Mouse (Mus musculus): Measurements from ENCODE around the gene Pnma1. TPM values are rescaled to one million over a fixed set of nuclear protein-coding genes. Genes with fewer than 3 reads are reported as not detected.
A peak's percentile ranks its signal among the peaks of the same experiment; 100 is the strongest.

Pnma1 gene
- total and polyA plus RNA-seq, 2 experiments from 2014 or later: 0.31 TPM; not detected in 1

DNA sequence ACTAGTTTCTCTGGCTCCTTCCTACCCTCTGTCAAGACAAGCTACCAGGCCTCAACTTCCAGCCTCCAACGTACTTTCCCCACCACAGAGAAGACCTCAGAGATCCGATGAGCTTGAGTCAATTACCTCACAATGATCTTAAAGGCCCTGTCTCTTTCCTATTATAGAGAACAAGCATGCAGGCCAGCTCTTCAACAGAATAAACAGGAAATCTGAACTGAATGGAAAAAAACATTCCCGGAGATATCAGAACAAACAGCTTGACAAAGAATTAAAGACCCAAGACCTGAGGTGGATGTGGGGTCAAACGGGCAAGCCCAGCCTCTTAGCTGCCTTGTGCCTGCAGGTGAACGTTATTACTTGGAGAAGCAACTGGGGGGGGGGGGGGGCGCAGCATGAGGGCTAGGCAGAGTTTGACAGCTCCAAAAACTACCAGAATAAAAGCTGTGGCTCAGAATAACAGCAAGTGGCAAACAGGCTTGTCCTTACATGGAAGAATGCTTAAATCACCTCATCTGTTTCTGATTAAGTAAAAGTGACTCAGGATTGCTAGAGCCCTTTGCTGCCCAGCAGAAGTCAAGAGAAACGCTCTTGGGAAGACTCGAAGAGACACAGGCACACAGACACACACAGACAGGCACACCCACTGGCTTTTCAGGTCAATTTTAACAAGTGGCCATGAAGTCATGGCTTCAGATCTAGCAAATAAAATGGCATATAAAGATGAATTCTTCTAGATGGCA, 17.5 kb upstream of the Pnma1 start:
- Histone ChIP-seq H3K4me1 (ENCODE audit: control insufficient read depth, insufficient read depth) (no peaks in the 10 kb centered on the region), H3K9me3 (replicated peaks; ENCODE audit: control insufficient read depth, low read length) (no peaks in the 10 kb centered on the region), H3K27ac (ENCODE audit: low read depth) (peak overlapping the region; percentile 57; the same call in 1 of the 2 replicates), H3K4me2 (ENCODE audit: low read depth, low read length) (no peak overlapping the region), H3K27me3 (ENCODE audit: control insufficient read depth, insufficient read depth, low read length) (no peaks in the 10 kb centered on the region), H3K4me3 (ENCODE audit: low read depth, low read length) (no peak overlapping the region), H3K9ac (replicated peaks; ENCODE audit: low read depth, low read length) (no peak overlapping the region), H3K36me3 (replicated peaks; ENCODE audit: control insufficient read depth, insufficient read depth, low read length) (peaks cover 13% of the 10 kb centered on the region)
- ATAC-seq (ENCODE audit: insufficient read depth, low read depth) (no peak), DNase-seq (ENCODE audit: low spot score) (no peak)
- TF ChIP-seq CTCF (IDR thresholded peaks at IDR 0.05; ENCODE audit: low read depth) (no peak), EP300 (IDR thresholded peaks at IDR 0.05; ENCODE audit: low read depth) (no peak)
- 45% methylated on average over 8 of the region's 8 CpGs for WGBS

DNA sequence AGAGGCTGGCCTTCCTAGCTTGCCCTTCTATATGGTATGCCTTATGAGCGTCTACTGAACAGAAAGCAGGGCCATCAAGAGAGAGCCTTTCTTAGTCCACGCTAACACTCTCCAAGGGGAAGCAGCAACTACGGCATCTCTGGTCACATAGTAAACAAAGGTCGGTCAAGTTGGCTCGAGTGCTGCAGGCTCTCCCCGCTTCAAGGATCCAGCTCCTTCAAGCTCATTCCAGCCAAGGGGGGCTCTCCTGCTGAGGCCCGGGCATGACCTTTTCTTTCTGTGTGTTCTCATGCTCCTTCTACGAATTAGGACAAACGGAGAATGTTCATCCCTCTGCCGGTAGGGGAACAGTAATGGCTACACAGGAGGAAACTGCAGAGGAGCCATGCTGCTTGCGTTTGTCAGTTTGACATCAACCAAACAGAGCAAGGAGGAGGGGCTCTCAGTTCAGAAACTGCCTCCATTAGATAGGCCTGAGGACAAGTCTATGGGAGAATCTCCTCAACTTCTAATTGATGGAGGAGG, 15.4 kb upstream of the Pnma1 start:
- H3K27me3 ChIP-seq (ENCODE audit: control insufficient read depth, insufficient read depth, low read length): no peaks in the 10 kb centered on the region
- H3K9ac ChIP-seq (replicated peaks; ENCODE audit: low read depth, low read length): no peak overlapping the region
- DNase-seq (ENCODE audit: low spot score) (no peak), ATAC-seq (ENCODE audit: insufficient read depth, low read depth) (no peak)
- no peaks in the 10 kb centered on the region for H3K4me1 ChIP-seq (ENCODE audit: control insufficient read depth, insufficient read depth)
- 84% methylated on average over 11 of the region's 11 CpGs for WGBS
- no peak overlapping the region for H3K27ac ChIP-seq (ENCODE audit: low read depth)
- H3K9me3 ChIP-seq (replicated peaks; ENCODE audit: control insufficient read depth, low read length): no peaks in the 10 kb centered on the region
- H3K4me2 ChIP-seq (ENCODE audit: low read depth, low read length): no peak overlapping the region
- TF ChIP-seq CTCF (IDR thresholded peaks at IDR 0.05; ENCODE audit: low read depth): no peak
- TF ChIP-seq EP300 (IDR thresholded peaks at IDR 0.05; ENCODE audit: low read depth): no peak
- peaks cover 25% of the 10 kb centered on the region for H3K36me3 ChIP-seq (replicated peaks; ENCODE audit: control insufficient read depth, insufficient read depth, low read length)
- no peak overlapping the region for H3K4me3 ChIP-seq (ENCODE audit: low read depth, low read length)

DNA sequence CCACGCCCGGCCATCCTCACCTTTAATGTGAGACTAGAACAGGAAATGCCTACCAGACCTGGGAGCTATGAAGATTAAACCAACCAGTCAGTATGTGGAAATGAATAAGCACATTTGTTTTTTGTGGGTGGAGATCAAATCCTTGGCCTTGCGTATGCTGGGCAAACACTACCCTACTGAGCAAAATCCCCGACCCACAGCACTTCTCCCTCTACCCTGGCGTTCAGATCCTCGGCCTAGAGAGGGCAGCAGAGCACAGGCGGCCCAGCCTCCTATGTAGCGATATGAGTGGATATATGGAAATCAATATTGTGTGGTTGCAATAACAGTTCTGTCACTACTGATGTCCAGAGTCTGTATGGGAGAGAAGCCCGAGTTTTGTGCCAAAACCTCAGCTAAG, 14.8 kb upstream of the Pnma1 start:
- H3K9me3 ChIP-seq (replicated peaks; ENCODE audit: control insufficient read depth, low read length): no peaks in the 10 kb centered on the region
- H3K4me3 ChIP-seq (ENCODE audit: low read depth, low read length): no peak overlapping the region
- H3K27me3 ChIP-seq (ENCODE audit: control insufficient read depth, insufficient read depth, low read length): no peaks in the 10 kb centered on the region
- no peak overlapping the region for H3K9ac ChIP-seq (replicated peaks; ENCODE audit: low read depth, low read length)
- peaks cover 30% of the 10 kb centered on the region for H3K36me3 ChIP-seq (replicated peaks; ENCODE audit: control insufficient read depth, insufficient read depth, low read length)
- H3K27ac ChIP-seq (ENCODE audit: low read depth): no peak overlapping the region
- no peaks in the 10 kb centered on the region for H3K4me1 ChIP-seq (ENCODE audit: control insufficient read depth, insufficient read depth)
- DNase-seq (ENCODE audit: low spot score): no peak
- 82% methylated on average over 9 of the region's 9 CpGs for WGBS
- TF ChIP-seq EP300 (IDR thresholded peaks at IDR 0.05; ENCODE audit: low read depth) (no peak), CTCF (IDR thresholded peaks at IDR 0.05; ENCODE audit: low read depth) (peak; percentile 63)
- ATAC-seq (ENCODE audit: insufficient read depth, low read depth): no peak
- no peak overlapping the region for H3K4me2 ChIP-seq (ENCODE audit: low read depth, low read length)

DNA sequence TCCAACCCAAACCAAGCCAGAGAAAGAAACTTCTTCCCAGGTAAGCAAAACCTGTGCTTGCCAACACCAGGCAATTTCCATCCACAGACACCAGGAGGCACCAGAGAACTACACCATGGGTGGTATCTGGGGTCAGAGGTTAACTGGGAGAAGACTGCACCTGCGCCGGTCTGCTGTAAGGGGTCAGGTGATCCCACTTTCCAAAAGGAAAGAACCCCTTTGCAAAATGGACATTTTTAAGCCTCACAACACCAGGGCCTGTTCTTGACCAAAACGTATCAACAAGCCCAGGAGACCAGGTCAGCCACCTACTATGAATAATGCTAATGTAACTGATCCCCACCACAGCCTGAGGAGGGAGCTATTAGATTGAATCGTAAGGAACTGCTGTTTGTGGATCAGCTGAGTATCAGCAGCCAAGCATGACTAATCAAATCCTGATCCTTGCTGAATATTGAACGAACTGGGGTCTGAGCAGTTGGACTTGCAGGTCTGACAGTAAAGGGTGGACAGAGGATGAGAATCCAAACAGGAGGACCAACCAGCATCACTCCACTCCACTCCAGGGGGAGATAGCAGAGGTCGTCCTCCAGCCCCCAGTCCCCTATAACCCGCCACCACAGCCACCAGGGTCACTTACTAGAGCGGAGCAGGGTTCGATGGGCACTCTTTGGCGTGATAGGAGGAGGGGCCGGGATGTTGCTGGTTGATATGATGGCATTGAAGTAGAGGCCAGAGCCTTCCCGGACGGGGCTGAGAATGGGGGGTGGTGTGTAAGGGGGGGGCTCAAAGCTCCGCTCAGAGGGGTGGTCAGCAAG, 13.5 kb upstream of the Pnma1 start:
- TF ChIP-seq CTCF (IDR thresholded peaks at IDR 0.05; ENCODE audit: low read depth) (peak; percentile 60), EP300 (IDR thresholded peaks at IDR 0.05; ENCODE audit: low read depth) (no peak)
- WGBS: 80% methylated on average over 14 of the region's 14 CpGs
- no peak for ATAC-seq (ENCODE audit: insufficient read depth, low read depth)
- no peaks in the 10 kb centered on the region for H3K27me3 ChIP-seq (ENCODE audit: control insufficient read depth, insufficient read depth, low read length)
- no peak overlapping the region for H3K4me3 ChIP-seq (ENCODE audit: low read depth, low read length)
- H3K36me3 ChIP-seq (replicated peaks; ENCODE audit: control insufficient read depth, insufficient read depth, low read length): peaks cover 43% of the 10 kb centered on the region
- DNase-seq (ENCODE audit: low spot score): no peak
- H3K4me1 ChIP-seq (ENCODE audit: control insufficient read depth, insufficient read depth): no peaks in the 10 kb centered on the region
- H3K27ac ChIP-seq (ENCODE audit: low read depth): no peak overlapping the region
- no peaks in the 10 kb centered on the region for H3K9me3 ChIP-seq (replicated peaks; ENCODE audit: control insufficient read depth, low read length)
- no peak overlapping the region for H3K4me2 ChIP-seq (ENCODE audit: low read depth, low read length)
- no peak overlapping the region for H3K9ac ChIP-seq (replicated peaks; ENCODE audit: low read depth, low read length)

DNA sequence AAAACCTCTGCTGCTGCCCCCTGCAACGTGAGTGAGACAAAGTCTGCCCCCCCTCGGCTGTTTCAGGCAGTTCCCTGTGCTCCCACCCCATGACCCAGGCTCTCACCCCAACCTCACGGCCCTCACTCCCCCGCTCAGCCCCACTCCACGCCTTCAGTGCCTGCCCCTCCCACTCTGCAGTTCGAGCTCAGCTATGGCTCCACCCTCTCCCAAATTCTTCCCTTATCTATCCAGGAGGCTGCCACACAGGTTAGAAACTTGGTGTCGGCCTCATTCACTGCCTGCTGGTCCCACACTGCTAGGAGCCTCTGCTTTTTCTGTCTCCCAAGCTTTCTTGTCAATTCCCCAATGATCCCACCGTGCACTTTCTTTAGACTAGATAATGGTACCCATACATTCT, 12.8 kb upstream of the Pnma1 start:
- no peak overlapping the region for H3K4me2 ChIP-seq (ENCODE audit: low read depth, low read length)
- H3K9me3 ChIP-seq (replicated peaks; ENCODE audit: control insufficient read depth, low read length): no peaks in the 10 kb centered on the region
- H3K27ac ChIP-seq (ENCODE audit: low read depth): no peak overlapping the region
- ATAC-seq (ENCODE audit: insufficient read depth, low read depth) (no peak), DNase-seq (ENCODE audit: low spot score) (no peak)
- H3K36me3 ChIP-seq (replicated peaks; ENCODE audit: control insufficient read depth, insufficient read depth, low read length): peaks cover 47% of the 10 kb centered on the region
- H3K9ac ChIP-seq (replicated peaks; ENCODE audit: low read depth, low read length): no peak overlapping the region
- no peak overlapping the region for H3K4me3 ChIP-seq (ENCODE audit: low read depth, low read length)
- no peaks in the 10 kb centered on the region for H3K4me1 ChIP-seq (ENCODE audit: control insufficient read depth, insufficient read depth)
- 33% methylated on average over 8 of the region's 8 CpGs for WGBS
- TF ChIP-seq EP300 (IDR thresholded peaks at IDR 0.05; ENCODE audit: low read depth) (no peak), CTCF (IDR thresholded peaks at IDR 0.05; ENCODE audit: low read depth) (no peak)
- H3K27me3 ChIP-seq (ENCODE audit: control insufficient read depth, insufficient read depth, low read length): no peaks in the 10 kb centered on the region
